Mouse (Mus musculus) intestine, embryonic 14.5 days (tissue): ENCODE measurements around the gene Nsmce4a. TPM values are rescaled to one million over a fixed set of nuclear protein-coding genes. Genes with fewer than 3 reads are reported as not detected.

Experiments
- ATAC-seq: fragments of 200-750 bp; cut with Nextera tagmentation; replicated peaks from 2 replicates; pipeline ENCODE4 v1.8.0; 2017; ENCODE audit warnings: low read depth, moderate number of reproducible peaks, moderate TSS enrichment, moderate library complexity; ENCODE audit not compliant: low FRiP score, low TSS enrichment
- DNase-seq: peaks from one replicate; pipeline ENCODE4 v3.0.0-alpha.2; 2018; ENCODE audit warnings: low spot score
- H3K27ac ChIP-seq: fragments of 300-500 bp; sonication (generic); 2 replicates; pipeline ENCODE4 v1.5.1; 2014; ENCODE audit warnings: low read depth, mild to moderate bottlenecking, control low read depth
- H3K27me3 ChIP-seq: fragments of 300-500 bp; sonication (generic); replicated peaks from 2 replicates; pipeline ENCODE4 v1.6.1; 2014; ENCODE audit warnings: low read length, control low read depth; ENCODE audit not compliant: control insufficient read depth, insufficient read depth
- H3K36me3 ChIP-seq: fragments of 300-500 bp; sonication (generic); 2 replicates; pipeline ENCODE4 v1.6.1; 2014; ENCODE audit warnings: low read length, control low read depth; ENCODE audit not compliant: control insufficient read depth, insufficient read depth
- H3K4me1 ChIP-seq: fragments of 300-500 bp; sonication (generic); replicated peaks from 2 replicates; pipeline ENCODE4 v1.6.1; 2014; ENCODE audit warnings: low read length, control low read depth, mixed read lengths; ENCODE audit not compliant: control insufficient read depth, insufficient read depth
- H3K4me2 ChIP-seq: fragments of 300-500 bp; sonication (generic); 2 replicates; pipeline ENCODE4 v1.6.1; 2014; ENCODE audit warnings: low read length
- H3K4me3 ChIP-seq: fragments of 300-500 bp; sonication (generic); 2 replicates; pipeline ENCODE4 v1.5.1; 2014; ENCODE audit warnings: low read depth, low read length, control low read depth, mixed read lengths
- H3K9ac ChIP-seq: fragments of 300-500 bp; sonication (generic); 2 replicates; pipeline ENCODE4 v1.6.1; 2014; ENCODE audit warnings: mild to moderate bottlenecking, low read length
- H3K9me3 ChIP-seq: fragments of 300-500 bp; sonication (generic); 2 replicates; pipeline ENCODE4 v1.6.1; 2016; ENCODE audit warnings: low read length, control low read depth; ENCODE audit not compliant: control insufficient read depth
- WGBS: fragments of 180-500 bp; shearing (Covaris S2); extraction: QIAGEN DNeasy Blood & Tissue Kit; methylation state at CpG from one replicate; pipeline ENCODE4 v1.1.7; 2014; 5-methylcytosine and 5-hydroxymethylcytosine counted together
- polyA plus RNA-seq: library from polyadenylated mRNA; unstranded; fragments of >200 nt; fragmentation: Nextera tagmentation; extraction: Ambion mirVana; gene quantifications from 2 replicates; pipeline ENCODE4 v1.2.1, GENCODE M21; 2014

Nsmce4a gene
- polyA plus RNA-seq, 1 experiment from 2014 or later = 173 TPM

DNA sequence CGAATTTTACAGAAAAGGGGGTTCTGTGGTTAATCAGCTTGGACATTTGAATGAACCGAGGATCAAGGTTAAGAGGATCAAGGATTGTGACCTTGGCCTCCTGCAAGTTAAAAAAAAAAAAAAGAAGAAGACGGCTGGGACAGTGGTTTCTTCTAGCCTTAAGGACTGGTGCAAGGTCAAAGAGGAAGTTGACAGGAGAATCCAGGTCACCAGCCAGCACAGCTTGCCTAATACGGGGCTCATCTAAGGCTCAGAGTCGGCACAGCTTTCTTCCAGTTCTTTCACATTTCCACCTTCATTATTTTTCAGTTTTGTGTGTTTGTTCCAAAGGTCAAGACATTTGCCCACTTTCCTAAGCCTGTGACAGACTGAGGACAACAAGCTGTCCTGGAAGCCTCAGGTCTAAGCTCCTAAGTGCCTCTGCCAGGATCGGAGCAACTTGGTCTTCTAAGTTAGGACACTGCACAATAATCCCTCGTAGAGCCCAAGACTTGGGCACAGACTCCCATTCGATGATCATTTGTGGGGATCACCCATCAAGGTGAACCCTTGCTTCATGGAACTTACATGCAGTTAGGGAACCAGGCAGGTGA, 18.0 kb upstream of the Nsmce4a start:
- no peak for DNase-seq
- H3K4me3 ChIP-seq = no peak overlapping the region
- WGBS = 74% methylated on average over 7 of the region's 8 CpGs
- no peak overlapping the region for H3K27ac ChIP-seq
- H3K4me2 ChIP-seq = no peak overlapping the region
- ATAC-seq = no peak
- H3K4me1 ChIP-seq = no peaks in the 10 kb centered on the region
- H3K36me3 ChIP-seq = no peaks in the 10 kb centered on the region
- H3K9ac ChIP-seq = no peak overlapping the region
- H3K9me3 ChIP-seq = no peaks in the 10 kb centered on the region
- H3K27me3 ChIP-seq = no peaks in the 10 kb centered on the region

GRCm38 (mm10) chr7:130590081-130590828, 17.3 kb upstream of the Nsmce4a start:
- no peaks in the 10 kb centered on the region for H3K4me1 ChIP-seq

GRCm38 (mm10) chr7:130586521-130587072, 13.7 kb upstream of the Nsmce4a start:
- ATAC-seq (no peak), DNase-seq (no peak)
- Histone ChIP-seq H3K9ac (no peak overlapping the region), H3K27me3 (no peaks in the 10 kb centered on the region), H3K27ac (no peak overlapping the region), H3K4me3 (no peak overlapping the region), H3K9me3 (no peaks in the 10 kb centered on the region), H3K4me1 (no peaks in the 10 kb centered on the region), H3K4me2 (no peak overlapping the region), H3K36me3 (no peaks in the 10 kb centered on the region)
- WGBS = 77% methylated on average over 2 of the region's 2 CpGs

More at GRCm38 (mm10) chr7:130590081-130590828, 17.3 kb upstream of the Nsmce4a start:
- no peaks in the 10 kb centered on the region for H3K9me3 ChIP-seq
- H3K27ac ChIP-seq = no peak overlapping the region
- DNase-seq (no peak), ATAC-seq (no peak)
- no peak overlapping the region for H3K9ac ChIP-seq
- no peaks in the 10 kb centered on the region for H3K36me3 ChIP-seq
- no peak overlapping the region for H3K4me3 ChIP-seq
- H3K4me2 ChIP-seq = no peak overlapping the region
- WGBS = 65% methylated on average over 13 of the region's 13 CpGs
- no peaks in the 10 kb centered on the region for H3K27me3 ChIP-seq

DNA sequence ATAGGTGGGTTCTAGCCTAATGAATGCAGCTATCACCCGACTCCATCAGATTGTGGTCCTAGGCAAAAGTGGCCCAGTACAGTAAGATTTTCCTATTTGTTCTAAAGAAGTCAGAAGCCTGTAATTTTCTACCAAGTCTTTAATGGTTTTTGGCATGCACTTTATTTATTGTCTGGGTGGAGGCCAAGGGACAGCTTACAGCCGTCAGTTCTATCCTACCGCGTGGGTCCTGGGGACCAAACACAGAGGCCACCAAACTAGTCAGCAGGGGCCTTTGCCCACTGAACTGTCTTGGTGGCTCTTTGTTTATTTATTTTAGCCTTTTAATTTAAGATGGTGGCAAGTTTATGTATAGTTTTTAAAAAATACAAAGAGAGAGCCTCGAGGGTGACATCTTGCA, 5.7 kb upstream of the Nsmce4a start:
- H3K4me3 ChIP-seq = no peak overlapping the region
- H3K27ac ChIP-seq = no peak overlapping the region
- WGBS = 73% methylated on average over 5 of the region's 5 CpGs
- H3K36me3 ChIP-seq = no peaks in the 10 kb centered on the region
- no peaks in the 10 kb centered on the region for H3K27me3 ChIP-seq
- no peak for DNase-seq
- no peak overlapping the region for H3K9ac ChIP-seq
- peaks cover 15% of the 10 kb centered on the region; the same call in 1 of the 2 replicates for H3K4me1 ChIP-seq
- ATAC-seq = no peak
- H3K4me2 ChIP-seq = no peak overlapping the region
- H3K9me3 ChIP-seq = no peaks in the 10 kb centered on the region

GRCm38 (mm10) chr7:130578066-130578465, 5.1 kb upstream of the Nsmce4a start:
- H3K4me2 ChIP-seq = no peak overlapping the region
- H3K4me1 ChIP-seq = peaks cover 15% of the 10 kb centered on the region; the same call in 1 of the 2 replicates
- H3K27ac ChIP-seq = no peak overlapping the region
- ATAC-seq (no peak), DNase-seq (no peak)
- H3K27me3 ChIP-seq = no peaks in the 10 kb centered on the region
- no peak overlapping the region for H3K4me3 ChIP-seq
- WGBS = 92% methylated on average over 2 of the region's 2 CpGs
- no peak overlapping the region for H3K9ac ChIP-seq
- H3K36me3 ChIP-seq = no peaks in the 10 kb centered on the region
- no peaks in the 10 kb centered on the region for H3K9me3 ChIP-seq

DNA sequence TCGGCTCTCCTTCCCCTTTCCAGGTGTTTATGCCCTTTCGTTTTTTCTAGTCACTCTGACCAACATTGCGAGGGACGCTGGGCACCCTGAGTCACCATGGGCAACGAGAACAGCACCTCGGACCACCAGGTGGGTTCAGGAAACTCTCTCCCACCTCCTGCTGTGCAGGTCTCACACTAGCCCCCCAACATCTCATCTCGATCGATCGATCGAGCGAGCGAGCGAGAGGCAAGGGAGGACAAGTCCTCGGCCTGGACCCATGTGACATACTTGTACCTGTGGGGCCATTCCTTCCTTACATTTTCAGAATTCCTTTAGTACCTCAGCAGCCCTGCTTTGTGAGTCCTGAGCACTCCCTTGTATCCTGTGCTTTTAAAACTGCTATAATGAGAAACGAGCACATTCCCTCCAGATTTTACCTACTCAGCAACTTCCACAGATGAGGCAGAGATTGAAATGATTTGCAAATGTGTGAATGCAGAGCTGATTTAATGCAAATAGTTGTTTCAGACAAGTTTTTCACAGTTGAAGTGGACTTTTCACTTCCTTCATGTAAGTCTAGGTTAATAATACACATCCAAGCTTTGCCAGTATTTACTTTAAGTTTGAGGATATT, 4.6 kb upstream of the Nsmce4a start, which contains the start of gene Tacc2:
TSS of gene Tacc2 (plus strand) at position 51 of the 616 bp plus-strand sequence.
- no peak within 1 kb of the TSS for H3K9ac ChIP-seq
- H3K27me3 ChIP-seq = no peaks in the 10 kb centered on the region
- 27% methylated on average over 15 of the region's 15 CpGs for WGBS
- H3K4me3 ChIP-seq = 0 out of 2 replicates have a peak within 1 kb of the TSS, but pooled peaks have one; percentile 4
- H3K4me2 ChIP-seq = peak within 1 kb of the TSS; percentile 44
- no peaks in the 10 kb centered on the region for H3K36me3 ChIP-seq
- H3K27ac ChIP-seq = no peak within 1 kb of the TSS; the same call in 1 of the 2 replicates
- ATAC-seq = no peak
- H3K9me3 ChIP-seq = no peaks in the 10 kb centered on the region
- H3K4me1 ChIP-seq = peaks cover 15% of the 10 kb centered on the region; the same call in 1 of the 2 replicates
- DNase-seq = peak; percentile 55

DNA sequence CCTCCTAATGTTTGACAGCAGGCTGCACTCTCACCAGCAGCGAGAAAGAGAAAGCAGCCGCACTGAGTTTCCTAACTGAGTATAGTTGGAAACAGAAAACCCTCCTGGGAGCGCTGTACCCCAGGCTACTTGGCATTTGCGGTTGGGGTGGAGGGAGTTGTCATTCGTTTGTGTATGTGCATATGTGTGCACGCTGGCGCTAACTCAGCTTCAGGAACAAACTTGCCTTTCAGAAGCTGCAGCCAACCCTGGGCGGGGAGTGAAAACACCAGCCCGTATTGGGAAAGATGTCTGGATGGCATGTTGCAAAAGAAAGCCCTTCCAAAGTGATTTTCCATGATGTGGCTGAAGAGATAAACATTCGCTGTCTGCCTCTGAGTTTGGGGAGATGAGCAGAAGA, 4.1 kb upstream of the Nsmce4a start:
- H3K4me1 ChIP-seq = peaks cover 15% of the 10 kb centered on the region; the same call in 1 of the 2 replicates
- ATAC-seq = no peak
- H3K9ac ChIP-seq = no peak overlapping the region
- no peaks in the 10 kb centered on the region for H3K9me3 ChIP-seq
- no peaks in the 10 kb centered on the region for H3K27me3 ChIP-seq
- 24% methylated on average over 10 of the region's 10 CpGs for WGBS
- DNase-seq = peak; percentile 57
- no peak overlapping the region; the same call in 1 of the 2 replicates for H3K27ac ChIP-seq
- H3K4me2 ChIP-seq = peak overlapping the region; percentile 44
- 0 out of 2 replicates have a peak overlapping the region, but pooled peaks have one; percentile 4 for H3K4me3 ChIP-seq
- no peaks in the 10 kb centered on the region for H3K36me3 ChIP-seq

GRCm38 (mm10) chr7:130574211-130574991, 1.5 kb upstream of the Nsmce4a start:
- 0 out of 2 replicates have a peak overlapping the region, but pooled peaks have one; percentile 1 for H3K4me2 ChIP-seq
- no peaks in the 10 kb centered on the region for H3K9me3 ChIP-seq
- no peak overlapping the region for H3K4me3 ChIP-seq
- no peaks in the 10 kb centered on the region for H3K27me3 ChIP-seq
- no peaks in the 10 kb centered on the region for H3K36me3 ChIP-seq
- WGBS = 43% methylated on average over 13 of the region's 13 CpGs
- peak; percentile 66 for DNase-seq
- H3K4me1 ChIP-seq = peaks cover 15% of the 10 kb centered on the region; the same call in 1 of the 2 replicates
- H3K9ac ChIP-seq = no peak overlapping the region
- ATAC-seq = peak; percentile 51
- 0 out of 2 replicates have a peak overlapping the region, but pooled peaks have one; percentile 8 for H3K27ac ChIP-seq
